Mouse (Mus musculus): Measurements from ENCODE around the gene Map7d2. TPM values are rescaled to one million over a fixed set of nuclear protein-coding genes. Genes with fewer than 3 reads are reported as not detected.
"Not testable (repeated sequence)": the region's sequence is repeated elsewhere in the genome, so short reads cannot be mapped to it uniquely, and the experiment has no call there.

The Map7d2 gene
- polyA plus RNA-seq, 1 experiment from 2014 or later: 0.13 TPM

GRCm38 (mm10) chrX:159447133-159447532 is 32.8 kb downstream of the Map7d2 start:
- no peak overlapping the region for H3K4me2 ChIP-seq
- H3K27ac ChIP-seq: no peak overlapping the region
- WGBS (ENCODE audit: insufficient replicate concordance): 47% methylated on average over 1 of the region's 1 CpGs
- H3K9ac ChIP-seq: no peak overlapping the region
- H3K27me3 ChIP-seq (replicated peaks): no peaks in the 10 kb centered on the region
- no peaks in the 10 kb centered on the region for H3K9me3 ChIP-seq (replicated peaks)
- H3K4me1 ChIP-seq: no peaks in the 10 kb centered on the region
- H3K4me3 ChIP-seq: no peak overlapping the region
- no peak for ATAC-seq
- H3K36me3 ChIP-seq: no peaks in the 10 kb centered on the region

- no peak overlapping the region for H3K4me3 ChIP-seq
- H3K27ac ChIP-seq: no peak overlapping the region
- no peak overlapping the region for H3K9ac ChIP-seq
- H3K36me3 ChIP-seq: no peaks in the 10 kb centered on the region
- peaks cover 8% of the 10 kb centered on the region; the same call in 1 of the 2 replicates for H3K27me3 ChIP-seq (replicated peaks)
- no peak overlapping the region for H3K4me2 ChIP-seq
- WGBS (ENCODE audit: insufficient replicate concordance): 55% methylated on average over 7 of the region's 7 CpGs
- no peaks in the 10 kb centered on the region for H3K9me3 ChIP-seq (replicated peaks)
- no peak for ATAC-seq
- H3K4me1 ChIP-seq: no peaks in the 10 kb centered on the region
Measured at GRCm38 (mm10) chrX:159459006-159459654, 44.8 kb downstream of the Map7d2 start.

- Histone ChIP-seq H3K4me3 (no peak overlapping the region), H3K36me3 (no peaks in the 10 kb centered on the region), H3K27ac (no peak overlapping the region), H3K4me1 (peaks cover 15% of the 10 kb centered on the region), H3K4me2 (no peak overlapping the region), H3K27me3 (replicated peaks) (no peaks in the 10 kb centered on the region), H3K9me3 (replicated peaks) (no peaks in the 10 kb centered on the region), H3K9ac (no peak overlapping the region)
- peak; percentile 65; the same call in 1 of the 2 replicates for ATAC-seq
- WGBS (ENCODE audit: insufficient replicate concordance): 47% methylated on average over 1 of the region's 1 CpGs
Measured at GRCm38 (mm10) chrX:159474799-159475198, 60.4 kb downstream of the Map7d2 start.

GRCm38 (mm10) chrX:159478243-159478940 is 64.0 kb downstream of the Map7d2 start:
- WGBS (ENCODE audit: insufficient replicate concordance): 47% methylated on average over 4 of the region's 4 CpGs
- Histone ChIP-seq H3K4me1 (peaks cover 15% of the 10 kb centered on the region), H3K27ac (peak overlapping the region; percentile 71), H3K4me2 (peak overlapping the region; percentile 46), H3K27me3 (replicated peaks) (peaks cover 11% of the 10 kb centered on the region)
- H3K4me3 ChIP-seq; H3K9me3 ChIP-seq (replicated peaks); H3K9ac ChIP-seq; H3K36me3 ChIP-seq: not testable (repeated sequence)
- peak; percentile 84 for ATAC-seq

- H3K27me3 ChIP-seq (replicated peaks): peaks cover 14% of the 10 kb centered on the region
- no peak overlapping the region for H3K27ac ChIP-seq
- H3K4me2 ChIP-seq: no peak overlapping the region
- no peak for ATAC-seq
- H3K9me3 ChIP-seq (replicated peaks): no peaks in the 10 kb centered on the region
- H3K4me1 ChIP-seq: no peaks in the 10 kb centered on the region
- no peak overlapping the region for H3K4me3 ChIP-seq
- H3K9ac ChIP-seq: no peak overlapping the region
- WGBS (ENCODE audit: insufficient replicate concordance): 46% methylated on average over 1 of the region's 1 CpGs
- no peaks in the 10 kb centered on the region for H3K36me3 ChIP-seq
Measured at GRCm38 (mm10) chrX:159484247-159484646, 69.9 kb downstream of the Map7d2 start.

- Histone ChIP-seq H3K4me2 (no peak overlapping the region), H3K9me3 (replicated peaks) (no peaks in the 10 kb centered on the region), H3K4me3 (no peak overlapping the region), H3K27me3 (replicated peaks) (no peaks in the 10 kb centered on the region), H3K4me1 (no peaks in the 10 kb centered on the region), H3K36me3 (no peaks in the 10 kb centered on the region), H3K9ac (no peak overlapping the region), H3K27ac (no peak overlapping the region)
- no peak for ATAC-seq
- WGBS (ENCODE audit: insufficient replicate concordance): 49% methylated on average over 2 of the region's 2 CpGs
Measured at GRCm38 (mm10) chrX:159503181-159503580, 88.8 kb downstream of the Map7d2 start.

- no peaks in the 10 kb centered on the region for H3K9me3 ChIP-seq (replicated peaks)
- 0 out of 2 replicates have a peak overlapping the region, but pooled peaks have one; percentile 20 for H3K27ac ChIP-seq
- H3K36me3 ChIP-seq: no peaks in the 10 kb centered on the region
- peak overlapping the region; percentile 20; the same call in 1 of the 2 replicates for H3K4me2 ChIP-seq
- H3K9ac ChIP-seq: no peak overlapping the region
- H3K4me3 ChIP-seq: no peak overlapping the region; the same call in 1 of the 2 replicates
- no peaks in the 10 kb centered on the region for H3K4me1 ChIP-seq
- WGBS (ENCODE audit: insufficient replicate concordance): 51% methylated on average over 19 of the region's 19 CpGs
- H3K27me3 ChIP-seq (replicated peaks): no peaks in the 10 kb centered on the region
- ATAC-seq: no peak
Measured at GRCm38 (mm10) chrX:159508331-159509036, 94.1 kb downstream of the Map7d2 start.

GRCm38 (mm10) chrX:159509042-159509441 is 94.7 kb downstream of the Map7d2 start:
- WGBS (ENCODE audit: insufficient replicate concordance): 40% methylated on average over 4 of the region's 4 CpGs
- no peak overlapping the region for H3K4me3 ChIP-seq
- no peak overlapping the region for H3K4me2 ChIP-seq
- no peaks in the 10 kb centered on the region for H3K9me3 ChIP-seq (replicated peaks)
- H3K36me3 ChIP-seq: no peaks in the 10 kb centered on the region
- H3K27me3 ChIP-seq (replicated peaks): no peaks in the 10 kb centered on the region
- H3K9ac ChIP-seq: no peak overlapping the region
- no peak overlapping the region for H3K27ac ChIP-seq
- no peak for ATAC-seq
- no peaks in the 10 kb centered on the region for H3K4me1 ChIP-seq

- H3K4me3 ChIP-seq: peak overlapping the region; percentile 22; the same call in 1 of the 2 replicates
Measured at GRCm38 (mm10) chrX:159509847-159510715, 95.7 kb downstream of the Map7d2 start.

GRCm38 (mm10) chrX:159510716-159511051 is 96.3 kb downstream of the Map7d2 start:
- H3K4me1 ChIP-seq: no peaks in the 10 kb centered on the region
- no peak for ATAC-seq
- no peak overlapping the region for H3K9ac ChIP-seq
- H3K36me3 ChIP-seq: no peaks in the 10 kb centered on the region
- no peak overlapping the region for H3K27ac ChIP-seq
- peak overlapping the region; percentile 43 for H3K4me2 ChIP-seq
- WGBS (ENCODE audit: insufficient replicate concordance): 49% methylated on average over 9 of the region's 9 CpGs
- H3K9me3 ChIP-seq (replicated peaks): no peaks in the 10 kb centered on the region
- no peaks in the 10 kb centered on the region for H3K27me3 ChIP-seq (replicated peaks)
- H3K4me3 ChIP-seq: peak overlapping the region; percentile 22; the same call in 1 of the 2 replicates

More at GRCm38 (mm10) chrX:159509847-159510715, 95.7 kb downstream of the Map7d2 start:
- Histone ChIP-seq H3K4me2 (peak overlapping the region; percentile 43), H3K27me3 (replicated peaks) (no peaks in the 10 kb centered on the region), H3K9me3 (replicated peaks) (no peaks in the 10 kb centered on the region), H3K36me3 (no peaks in the 10 kb centered on the region), H3K9ac (no peak overlapping the region), H3K27ac (no peak overlapping the region), H3K4me1 (no peaks in the 10 kb centered on the region)
- ATAC-seq: no peak
- 64% methylated on average over 19 of the region's 19 CpGs for WGBS (ENCODE audit: insufficient replicate concordance)

GRCm38 (mm10) chrX:159515599-159515998 is 101.2 kb downstream of the Map7d2 start:
- WGBS (ENCODE audit: insufficient replicate concordance): 79% methylated on average over 6 of the region's 6 CpGs
- Histone ChIP-seq H3K36me3 (no peaks in the 10 kb centered on the region), H3K9ac (no peak overlapping the region), H3K9me3 (replicated peaks) (no peaks in the 10 kb centered on the region), H3K27ac (no peak overlapping the region), H3K4me3 (no peak overlapping the region), H3K27me3 (replicated peaks) (no peaks in the 10 kb centered on the region), H3K4me2 (no peak overlapping the region), H3K4me1 (no peaks in the 10 kb centered on the region)
- ATAC-seq: no peak

All from liver, embryonic 12.5 days (tissue).